Mouse (Mus musculus): ENCODE data around the gene Pfkfb2.

- TF ChIP-seq ZNF384 (IDR thresholded peaks at IDR 0.05; ENCODE audit: low read depth, low read length) = no peak
- no peak for TF ChIP-seq CHD2 (IDR thresholded peaks at IDR 0.05; ENCODE audit: low read depth, low read length)
- TF ChIP-seq MAFK (IDR thresholded peaks at IDR 0.05; ENCODE audit: insufficient read depth, low read depth, low read length) = no peak
- no peak for TF ChIP-seq ZC3H11A (IDR thresholded peaks at IDR 0.05; ENCODE audit: borderline replicate concordance, low read depth, low read length)
Observed at GRCm38 (mm10) chr1:130759689-130760088, 30.6 kb upstream of the Pfkfb2 start.

Data from ES-E14 (cell line).